Comparison of ENCODE assay signal across 9 mouse cellular contexts in the genomic region with DNA sequence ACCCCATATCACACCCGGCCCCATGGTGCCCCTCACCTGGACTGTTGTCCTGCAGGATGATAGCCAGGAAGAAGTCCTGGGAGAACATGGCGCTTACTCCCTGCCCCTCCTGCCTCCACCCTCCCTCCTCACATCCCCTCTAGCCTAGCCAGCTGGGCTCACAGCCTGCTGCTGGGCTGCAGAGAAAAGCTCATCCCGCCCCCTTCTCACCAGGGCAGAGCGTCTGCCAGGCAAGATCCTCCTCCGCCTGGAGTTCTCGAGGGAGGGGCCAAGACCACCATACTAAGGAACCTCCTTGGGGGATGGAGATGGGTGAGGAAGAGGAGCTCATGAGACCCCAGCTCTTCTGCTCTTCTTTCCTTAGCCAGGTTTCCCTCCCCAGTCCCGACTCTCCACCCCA. TPM values are rescaled to one million over a fixed set of nuclear protein-coding genes. Genes with fewer than 3 reads are reported as not detected.
DNase-seq lines count a peak whose midpoint lies in the region; ATAC-seq and TF ChIP-seq lines count a peak whose summit lies in the region.
"Had no signal": no experiment of that assay in that cellular context is flagged by ENCODE, and none has a peak within 500 bp of the region (broad histone marks: within the 10 kb centered on the region; RNA-seq: fewer than 3 reads in every experiment).

No protein-coding gene starts in this region.

- peak overlapping the region; percentile 9; the same call in 1 of the 2 replicates for H3K27ac ChIP-seq in neural tube, embryonic 11.5 days (ENCODE audit: low read depth, low read length)
- H3K27ac ChIP-seq in forebrain, postnatal 0 days (ENCODE audit: low read depth, low read length) = peak overlapping the region; percentile 88
- H3K27ac ChIP-seq in midbrain, embryonic 12.5 days (replicated peaks) = peak overlapping the region; percentile 88
- H3K27ac ChIP-seq: heart, embryonic 15.5 days had no signal

- 0 out of 2 replicates have a peak overlapping the region, but pooled peaks have one; percentile 13 for H3K4me2 ChIP-seq in neural tube, embryonic 11.5 days (ENCODE audit: low read depth)
- H3K4me2 ChIP-seq in forebrain, postnatal 0 days (ENCODE audit: low read depth) = peak overlapping the region; percentile 63
- H3K4me2 ChIP-seq in midbrain, embryonic 12.5 days (replicated peaks) = peak overlapping the region; percentile 48
- H3K4me2 ChIP-seq: heart, embryonic 15.5 days had no signal

- 22% methylated on average over 7 of the region's 7 CpGs for WGBS in neural tube, embryonic 11.5 days
- 7% methylated on average over 7 of the region's 7 CpGs for WGBS in forebrain, postnatal 0 days
- WGBS in midbrain, embryonic 12.5 days = 10% methylated on average over 7 of the region's 7 CpGs

- no peaks in the 10 kb centered on the region for H3K9me3 ChIP-seq in neural tube, embryonic 11.5 days (ENCODE audit: control insufficient read depth, low read length)
- no peaks in the 10 kb centered on the region for H3K9me3 ChIP-seq in forebrain, postnatal 0 days (ENCODE audit: low read length)
- H3K9me3 ChIP-seq in midbrain, embryonic 12.5 days = no peaks in the 10 kb centered on the region
- H3K9me3 ChIP-seq: heart, embryonic 15.5 days had no signal

- no peak for DNase-seq in neural tube, embryonic 11.5 days (ENCODE audit: low spot score)
- DNase-seq in neural tube, embryonic 10.5 days (ENCODE audit: extremely low spot score, low spot score) = no peak
- peak; percentile 72 for DNase-seq in forebrain, postnatal 0 days
- DNase-seq in thymus, postnatal 0 days (ENCODE audit: low spot score) = no peak
- DNase-seq in heart, adult 18-20 months = no peak
- DNase-seq in gastrocnemius, postnatal 4 days (ENCODE audit: low spot score in 2 of 2) = no peak
- DNase-seq in heart, adult 8-10 months (ENCODE audit: low spot score) = no peak

- H3K4me1 ChIP-seq in neural tube, embryonic 11.5 days (ENCODE audit: control insufficient read depth, insufficient read depth, low read length) = peaks cover 19% of the 10 kb centered on the region
- H3K4me1 ChIP-seq in forebrain, postnatal 0 days (ENCODE audit: insufficient read depth) = peaks cover 25% of the 10 kb centered on the region
- H3K4me1 ChIP-seq in midbrain, embryonic 12.5 days = peaks cover 30% of the 10 kb centered on the region

- no peak overlapping the region for H3K9ac ChIP-seq in neural tube, embryonic 11.5 days (ENCODE audit: low read length)
- peak overlapping the region; percentile 61 for H3K9ac ChIP-seq in forebrain, postnatal 0 days
- peak overlapping the region; percentile 37 for H3K9ac ChIP-seq in midbrain, embryonic 12.5 days (replicated peaks)
- H3K9ac ChIP-seq: heart, embryonic 15.5 days had no signal

- TF ChIP-seq CTCF in forebrain, postnatal 0 days (IDR thresholded peaks at IDR 0.05; ENCODE audit: low read depth) = no peak

- no peaks in the 10 kb centered on the region for H3K27me3 ChIP-seq in neural tube, embryonic 11.5 days (ENCODE audit: control insufficient read depth, insufficient read depth, low read length)
- H3K27me3 ChIP-seq in forebrain, postnatal 0 days (ENCODE audit: insufficient read depth, low read length) = no peaks in the 10 kb centered on the region
- no peaks in the 10 kb centered on the region for H3K27me3 ChIP-seq in midbrain, embryonic 12.5 days
- H3K27me3 ChIP-seq: heart, embryonic 15.5 days had no signal

- peak; percentile 39 for ATAC-seq in neural tube, embryonic 11.5 days (ENCODE audit: insufficient read depth, low FRiP score, low TSS enrichment)
- peak; percentile 81 for ATAC-seq in forebrain, postnatal 0 days
- peak; percentile 64 for ATAC-seq in midbrain, embryonic 12.5 days (ENCODE audit: low FRiP score, low read depth)

- H3K4me3 ChIP-seq in neural tube, embryonic 11.5 days (ENCODE audit: low read depth, low read length) = no peak overlapping the region
- peak overlapping the region; percentile 36 for H3K4me3 ChIP-seq in forebrain, postnatal 0 days (ENCODE audit: low read depth, low read length)
- H3K4me3 ChIP-seq in midbrain, embryonic 12.5 days = peak overlapping the region; percentile 20
- H3K4me3 ChIP-seq: heart, embryonic 15.5 days had no signal

- H3K36me3 ChIP-seq in neural tube, embryonic 11.5 days (ENCODE audit: control insufficient read depth, insufficient read depth, low read length) = peaks cover 12% of the 10 kb centered on the region
- H3K36me3 ChIP-seq in forebrain, postnatal 0 days (ENCODE audit: insufficient read depth) = peaks cover 52% of the 10 kb centered on the region
- H3K36me3 ChIP-seq in midbrain, embryonic 12.5 days = peaks cover 59% of the 10 kb centered on the region

RNA-seq across cellular contexts. Expression of gene Apbb1, which starts 12.9 kb away (rescaled TPM):
- polyA plus RNA-seq in neural tube, embryonic 11.5 days (2014; fragmentation: Nextera tagmentation; extraction: Ambion mirVana) = 115 and 128 TPM in 2 replicates
- 451 and 455 TPM in 2 replicates for total RNA-seq in forebrain, postnatal 0 days (2014; rRNA removed)
- polyA plus RNA-seq in forebrain, postnatal 0 days (2015; fragmentation: Nextera tagmentation; extraction: Ambion mirVana) = 329 and 350 TPM in 2 replicates
- 166 TPM in 2 replicates for polyA plus RNA-seq in midbrain, embryonic 12.5 days (2016; fragmentation: Nextera tagmentation; extraction: Ambion mirVana)
- polyA plus RNA-seq in thymus, postnatal 0 days (2015; fragmentation: Nextera tagmentation; extraction: Ambion mirVana) = 6.5 and 7.7 TPM in 2 replicates
- total RNA-seq in heart, adult 18-20 months (2021) = 100 to 1,000 TPM; 119 to 124 TPM
- total RNA-seq in gastrocnemius, postnatal 4 days (2021) = 10 to 100 TPM; 15.0 to 16.6 TPM
- 100 to 1,000 TPM; 118 to 143 (median 136) TPM for total RNA-seq in heart, adult 8-10 months (2022)

RNA-seq across cellular contexts. Expression of gene Smpd1, which starts 14.4 kb away (rescaled TPM):
- 47.3 and 53.7 TPM in 2 replicates for polyA plus RNA-seq in neural tube, embryonic 11.5 days (2014; fragmentation: Nextera tagmentation; extraction: Ambion mirVana)
- total RNA-seq in forebrain, postnatal 0 days (2014; rRNA removed) = 100 and 124 TPM in 2 replicates
- 88.8 and 100 TPM in 2 replicates for polyA plus RNA-seq in forebrain, postnatal 0 days (2015; fragmentation: Nextera tagmentation; extraction: Ambion mirVana)
- polyA plus RNA-seq in midbrain, embryonic 12.5 days (2016; fragmentation: Nextera tagmentation; extraction: Ambion mirVana) = 48.5 and 51.1 TPM in 2 replicates
- 24.3 and 25.6 TPM in 2 replicates for polyA plus RNA-seq in thymus, postnatal 0 days (2015; fragmentation: Nextera tagmentation; extraction: Ambion mirVana)
- 100 to 1,000 TPM; 170 to 189 TPM for total RNA-seq in heart, adult 18-20 months (2021)
- 10 to 100 TPM; 36.3 to 39.2 TPM for total RNA-seq in gastrocnemius, postnatal 4 days (2021)
- 100 to 1,000 TPM; 168 to 182 (median 178) TPM for total RNA-seq in heart, adult 8-10 months (2022)

RNA-seq across cellular contexts. Expression of gene Hpx, which starts 31.4 kb away (rescaled TPM):
- polyA plus RNA-seq in neural tube, embryonic 11.5 days (2014; fragmentation: Nextera tagmentation; extraction: Ambion mirVana) = 0.37 TPM in 1 of 2 replicates, not detected in the other
- total RNA-seq in forebrain, postnatal 0 days (2014; rRNA removed) = not detected in 2 replicates
- 0.17 and 0.21 TPM in 2 replicates for polyA plus RNA-seq in forebrain, postnatal 0 days (2015; fragmentation: Nextera tagmentation; extraction: Ambion mirVana)
- 0.27 and 0.35 TPM in 2 replicates for polyA plus RNA-seq in midbrain, embryonic 12.5 days (2016; fragmentation: Nextera tagmentation; extraction: Ambion mirVana)
- 0.35 and 0.74 TPM in 2 replicates for polyA plus RNA-seq in thymus, postnatal 0 days (2015; fragmentation: Nextera tagmentation; extraction: Ambion mirVana)
- total RNA-seq in heart, adult 18-20 months (2021) = not detected
- total RNA-seq in gastrocnemius, postnatal 4 days (2021) = 1 to 10 TPM in 1 of 2 experiments, under 1 TPM in 1; 0.66 to 9.8 TPM
- under 1 TPM in 1 of 4 experiments, not detected in 3; 0.28 TPM for total RNA-seq in heart, adult 8-10 months (2022)

Comparison
In these comparisons a context has a peak if more than half of its experiments do, and no peak if none do; other contexts are left out.
1. H3K27ac ChIP-seq: peak in every context shown above with its lines; median percentile 88 in forebrain, postnatal 0 days; 88 in midbrain, embryonic 12.5 days; 9 in neural tube, embryonic 11.5 days.
2. H3K4me2 ChIP-seq: peak in every context shown above with its lines; median percentile 63 in forebrain, postnatal 0 days; 48 in midbrain, embryonic 12.5 days; 13 in neural tube, embryonic 11.5 days.
3. RNA of gene Apbb1, which starts 12.9 kb away (total RNA-seq): 451 to 455 TPM in forebrain, postnatal 0 days, 118 to 143 TPM in heart, adult 8-10 months and 119 to 124 TPM in heart, adult 18-20 months; 15.0 to 16.6 TPM in gastrocnemius, postnatal 4 days; every median in the first group is over 4 times any median in the second.
4. Peak in every context shown above with its lines, with median percentiles within 50 percentile points of each other: ATAC-seq.